Mouse (Mus musculus): Measurements from ENCODE around the gene Mlycd. TPM values are rescaled to one million over a fixed set of nuclear protein-coding genes. Genes with fewer than 3 reads are reported as not detected.

Mlycd gene
- polyA plus RNA-seq (2012; rRNA removed; ENCODE audit: low replicate concordance): 38.6 and 54.7 TPM in 2 replicates

DNA sequence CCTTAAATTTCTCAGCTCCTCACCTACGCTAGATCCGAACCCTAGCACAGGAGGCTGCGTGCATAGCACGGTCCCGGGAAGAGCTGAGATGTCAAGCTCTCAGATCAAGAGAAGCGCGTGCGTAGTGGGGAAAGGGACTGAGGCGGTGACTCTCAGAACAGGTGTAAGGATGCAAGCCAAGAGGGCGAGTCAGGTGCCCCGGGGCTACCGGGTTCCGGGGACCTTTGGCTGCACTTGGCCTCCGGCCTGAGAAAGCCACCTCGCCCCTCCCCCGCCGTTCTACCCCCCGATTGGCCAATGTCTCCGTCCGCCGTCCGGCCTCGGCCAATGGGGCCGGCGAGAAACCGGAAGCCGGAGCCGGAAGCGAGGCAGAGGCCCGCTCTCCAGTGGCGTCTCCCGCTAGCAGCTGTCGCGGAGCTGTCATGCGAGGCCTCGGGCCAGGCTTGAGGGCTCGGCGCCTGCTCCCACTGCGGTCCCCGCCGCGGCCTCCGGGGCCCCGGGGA is at the start of gene Mlycd:
Gene Mlycd, plus strand, starts transcription at position 355 of the 503 bp plus-strand sequence.

DNA sequence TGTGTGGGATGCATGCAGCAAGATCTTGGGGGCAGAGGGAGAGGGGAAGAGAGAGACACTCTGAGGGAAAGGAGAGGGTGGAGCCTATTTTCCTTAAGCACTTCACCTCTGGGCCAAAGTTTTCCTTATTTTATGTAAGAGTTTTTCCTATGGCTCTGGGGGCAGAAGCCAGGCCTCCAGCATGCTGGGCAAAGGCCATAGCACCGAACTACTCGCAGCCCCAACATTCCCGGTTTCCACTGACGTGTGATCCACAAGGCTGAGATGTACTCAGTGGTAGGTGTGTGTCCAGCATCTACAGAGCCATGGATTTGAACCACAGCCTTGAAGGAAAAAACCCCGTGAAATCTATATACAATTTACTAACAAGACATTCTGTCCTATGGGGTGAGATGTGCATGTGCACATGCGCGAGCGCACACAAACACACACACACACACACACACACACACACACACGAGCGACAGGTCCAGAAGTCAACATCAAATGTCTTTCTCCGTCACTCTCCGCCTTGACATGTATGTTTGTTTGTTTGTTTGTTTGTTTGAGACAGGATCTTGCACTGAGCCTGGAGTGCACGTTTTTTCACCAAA is 39.0 kb downstream of the Mlycd start, which contains the start of gene Osgin1:
Gene Osgin1, plus strand, starts transcription at position 543 of the 593 bp plus-strand sequence.

DNA sequence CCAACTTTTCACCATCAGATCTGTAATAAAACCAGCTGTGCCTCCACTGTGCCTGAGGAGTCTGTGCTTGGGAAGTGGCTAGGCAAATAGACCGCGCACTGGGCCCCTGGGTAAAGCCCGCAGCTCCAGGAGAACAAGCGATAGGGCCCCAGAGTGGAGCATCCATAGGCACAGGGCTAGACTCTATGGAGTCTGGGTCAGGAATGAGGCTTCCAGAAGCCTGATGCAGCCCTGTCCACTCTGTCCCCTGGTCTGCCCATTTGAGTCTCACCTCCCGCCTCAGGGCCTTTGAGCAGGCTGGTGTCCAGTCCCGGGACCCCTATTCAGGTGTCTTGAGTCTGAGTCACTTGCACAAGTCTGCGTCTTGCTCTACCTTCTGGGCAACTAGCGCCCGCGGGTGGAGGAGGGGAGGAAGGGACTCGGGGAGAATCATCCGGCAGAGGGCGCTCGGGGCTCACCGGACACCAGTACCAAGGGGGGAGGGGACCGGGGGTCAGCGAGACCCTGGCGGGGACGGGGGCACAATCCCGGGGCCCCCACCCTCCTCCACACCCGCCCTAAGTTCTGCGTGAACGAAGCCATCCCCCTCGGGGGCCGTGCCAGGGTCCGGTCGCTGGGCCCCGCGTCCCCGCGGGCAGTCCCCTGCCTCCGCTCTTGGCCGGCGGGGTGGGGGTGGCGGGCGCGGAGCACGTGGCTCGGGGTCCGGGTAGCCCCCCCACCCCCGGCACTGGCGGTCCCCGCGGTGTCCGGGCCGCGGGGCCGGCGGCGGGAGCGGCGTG is 51.7 kb downstream of the Mlycd start, which contains the start of gene Necab2:
Gene Necab2, plus strand, starts transcription at position 509 of the 779 bp plus-strand sequence.

Other genes starting within 250 kb of the Mlycd start
- 156 and 188 TPM in 2 replicates for gene Hsbp1, start 50.4 kb upstream of the Mlycd start, polyA plus RNA-seq (2012; rRNA removed; ENCODE audit: low replicate concordance)
- 15.0 and 24.3 TPM in 2 replicates for gene Osgin1, start 39.2 kb downstream of the Mlycd start, polyA plus RNA-seq (2012; rRNA removed; ENCODE audit: low replicate concordance)
- gene Necab2, start 51.8 kb downstream of the Mlycd start, polyA plus RNA-seq (2012; rRNA removed; ENCODE audit: low replicate concordance): 1.8 TPM in 1 of 2 replicates, not detected in the other
- gene Slc38a8, start 106.8 kb downstream of the Mlycd start, polyA plus RNA-seq (2012; rRNA removed; ENCODE audit: low replicate concordance): 0.04 and 0.22 TPM in 2 replicates
- 79.2 and 153 TPM in 2 replicates for gene Mbtps1, start 163.9 kb downstream of the Mlycd start, polyA plus RNA-seq (2012; rRNA removed; ENCODE audit: low replicate concordance)
- gene Hsdl1, start 180.3 kb downstream of the Mlycd start, polyA plus RNA-seq (2012; rRNA removed; ENCODE audit: low replicate concordance): 21.0 and 27.6 TPM in 2 replicates
- gene Dnaaf1, start 180.4 kb downstream of the Mlycd start, polyA plus RNA-seq (2012; rRNA removed; ENCODE audit: low replicate concordance): 0.08 TPM in 1 of 2 replicates, not detected in the other
- gene Taf1c, start 210.3 kb downstream of the Mlycd start, polyA plus RNA-seq (2012; rRNA removed; ENCODE audit: low replicate concordance): 12.3 and 27.2 TPM in 2 replicates
- not detected in 2 replicates for gene Adad2, start 217.9 kb downstream of the Mlycd start, polyA plus RNA-seq (2012; rRNA removed; ENCODE audit: low replicate concordance)
- 0.79 and 6.6 TPM in 2 replicates for gene Kcng4, start 240.8 kb downstream of the Mlycd start, polyA plus RNA-seq (2012; rRNA removed; ENCODE audit: low replicate concordance)

All from subcutaneous adipose tissue, adult 2 months (tissue).